Comparison of ENCODE assay signal across 11 mouse cellular contexts in genomic region chr3:101611813-101612491, GRCm38 (mm10). TPM values are rescaled to one million over a fixed set of nuclear protein-coding genes. Genes with fewer than 3 reads are reported as not detected.
DNase-seq lines count a peak whose midpoint lies in the region; ATAC-seq and TF ChIP-seq lines count a peak whose summit lies in the region.
"Had no signal": no experiment of that assay in that cellular context is flagged by ENCODE, and none has a peak within 500 bp of the region (broad histone marks: within the 10 kb centered on the region; RNA-seq: fewer than 3 reads in every experiment).

No protein-coding gene starts in this region.

- H3K36me3 ChIP-seq in heart, embryonic 12.5 days: no peaks in the 10 kb centered on the region
- no peaks in the 10 kb centered on the region for H3K36me3 ChIP-seq in stomach, embryonic 14.5 days (ENCODE audit: control insufficient read depth, insufficient read depth, low read length)
- no peaks in the 10 kb centered on the region for H3K36me3 ChIP-seq in stomach, postnatal 0 days (ENCODE audit: control insufficient read depth, insufficient read depth, low read length)
- no peaks in the 10 kb centered on the region for H3K36me3 ChIP-seq in intestine, embryonic 16.5 days (ENCODE audit: control insufficient read depth, insufficient read depth, low read length)
- H3K36me3 ChIP-seq in stomach, embryonic 15.5 days: no peaks in the 10 kb centered on the region
- H3K36me3 ChIP-seq: liver, embryonic 12.5 days had no signal

- peak; percentile 33 for DNase-seq in heart, adult 11 months
- no peak for DNase-seq in stomach, postnatal 0 days (ENCODE audit: low spot score)
- no peak for DNase-seq in right cerebral cortex, postnatal 36 days (ENCODE audit: low spot score in 2 of 2)
- DNase-seq in left cerebral cortex, adult 11 months (ENCODE audit: low spot score): no peak
- DNase-seq: gastrocnemius, postnatal 36 days; thymus, adult 18-20 months had no signal

- no peak for ATAC-seq in heart, embryonic 12.5 days (ENCODE audit: insufficient number of reproducible peaks, low FRiP score)
- ATAC-seq in stomach, embryonic 14.5 days (ENCODE audit: insufficient number of reproducible peaks, insufficient read depth, low FRiP score, low read depth): peak; percentile 78; the same call in 1 of the 2 replicates
- no peak for ATAC-seq in stomach, postnatal 0 days (ENCODE audit: low FRiP score, low TSS enrichment)
- ATAC-seq in intestine, embryonic 16.5 days: peak; percentile 72
- peak; percentile 35; the same call in 1 of the 2 replicates for ATAC-seq in stomach, embryonic 15.5 days (ENCODE audit: insufficient read depth, low FRiP score, low read depth)
- ATAC-seq: liver, embryonic 12.5 days had no signal

- no peak overlapping the region for H3K27ac ChIP-seq in heart, embryonic 12.5 days (ENCODE audit: poor library complexity, severe bottlenecking)
- H3K27ac ChIP-seq in stomach, embryonic 14.5 days (ENCODE audit: low read length): peak overlapping the region; percentile 75
- no peak overlapping the region for H3K27ac ChIP-seq in stomach, postnatal 0 days (replicated peaks)
- H3K27ac ChIP-seq in intestine, embryonic 16.5 days (ENCODE audit: low read length): peak overlapping the region; percentile 11; the same call in 1 of the 2 replicates
- peak overlapping the region; percentile 4; the same call in 1 of the 2 replicates for H3K27ac ChIP-seq in stomach, embryonic 15.5 days
- H3K27ac ChIP-seq: liver, embryonic 12.5 days had no signal

- no peak overlapping the region for H3K4me3 ChIP-seq in heart, embryonic 12.5 days
- no peak overlapping the region for H3K4me3 ChIP-seq in stomach, embryonic 14.5 days (ENCODE audit: low read depth, low read length)
- H3K4me3 ChIP-seq in stomach, postnatal 0 days (ENCODE audit: low read depth, low read length): no peak overlapping the region
- H3K4me3 ChIP-seq in intestine, embryonic 16.5 days (ENCODE audit: low read length): no peak overlapping the region
- H3K4me3 ChIP-seq in stomach, embryonic 15.5 days (replicated peaks): no peak overlapping the region
- H3K4me3 ChIP-seq: liver, embryonic 12.5 days had no signal

- no peak for TF ChIP-seq CTCF in stomach, postnatal 0 days (IDR thresholded peaks at IDR 0.05; ENCODE audit: low read depth)

- H3K9ac ChIP-seq in heart, embryonic 12.5 days: no peak overlapping the region
- H3K9ac ChIP-seq in stomach, embryonic 14.5 days (replicated peaks; ENCODE audit: low read depth, low read length): no peak overlapping the region
- no peak overlapping the region for H3K9ac ChIP-seq in stomach, postnatal 0 days (ENCODE audit: low read length)
- H3K9ac ChIP-seq in intestine, embryonic 16.5 days (ENCODE audit: low read depth, low read length): no peak overlapping the region
- no peak overlapping the region for H3K9ac ChIP-seq in stomach, embryonic 15.5 days
- H3K9ac ChIP-seq: liver, embryonic 12.5 days had no signal

- no peaks in the 10 kb centered on the region for H3K9me3 ChIP-seq in heart, embryonic 12.5 days (replicated peaks)
- H3K9me3 ChIP-seq in stomach, embryonic 14.5 days (ENCODE audit: control insufficient read depth, low read depth, low read length): no peaks in the 10 kb centered on the region
- no peaks in the 10 kb centered on the region for H3K9me3 ChIP-seq in stomach, postnatal 0 days (ENCODE audit: control insufficient read depth, low read length)
- no peaks in the 10 kb centered on the region for H3K9me3 ChIP-seq in intestine, embryonic 16.5 days (ENCODE audit: control insufficient read depth, low read length)
- H3K9me3 ChIP-seq in stomach, embryonic 15.5 days: no peaks in the 10 kb centered on the region
- H3K9me3 ChIP-seq: liver, embryonic 12.5 days had no signal

- 49% methylated on average over 10 of the region's 10 CpGs for WGBS in heart, embryonic 12.5 days
- WGBS in stomach, embryonic 14.5 days: 24% methylated on average over 10 of the region's 10 CpGs
- WGBS in stomach, postnatal 0 days: 38% methylated on average over 10 of the region's 10 CpGs
- 45% methylated on average over 10 of the region's 10 CpGs for WGBS in intestine, embryonic 16.5 days
- 31% methylated on average over 10 of the region's 10 CpGs for WGBS in stomach, embryonic 15.5 days

- no peaks in the 10 kb centered on the region for H3K27me3 ChIP-seq in heart, embryonic 12.5 days (replicated peaks)
- H3K27me3 ChIP-seq in stomach, embryonic 14.5 days (ENCODE audit: control insufficient read depth, insufficient read depth, low read length): no peaks in the 10 kb centered on the region
- H3K27me3 ChIP-seq in stomach, postnatal 0 days (ENCODE audit: control insufficient read depth, insufficient read depth, low read length): no peaks in the 10 kb centered on the region
- no peaks in the 10 kb centered on the region for H3K27me3 ChIP-seq in intestine, embryonic 16.5 days (replicated peaks; ENCODE audit: control insufficient read depth, insufficient read depth, low read length)
- H3K27me3 ChIP-seq in stomach, embryonic 15.5 days (replicated peaks): no peaks in the 10 kb centered on the region

- peaks cover 9% of the 10 kb centered on the region for H3K4me1 ChIP-seq in heart, embryonic 12.5 days (replicated peaks)
- H3K4me1 ChIP-seq in stomach, embryonic 14.5 days (ENCODE audit: control insufficient read depth, insufficient read depth, low read length): peaks cover 13% of the 10 kb centered on the region; the same call in 1 of the 2 replicates
- no peaks in the 10 kb centered on the region for H3K4me1 ChIP-seq in stomach, postnatal 0 days (replicated peaks; ENCODE audit: control insufficient read depth, insufficient read depth)
- H3K4me1 ChIP-seq in intestine, embryonic 16.5 days (ENCODE audit: control insufficient read depth, insufficient read depth, low read length): 0 out of 2 replicates have a peak, but pooled peaks cover 5% of the 10 kb centered on the region
- peaks cover 6% of the 10 kb centered on the region for H3K4me1 ChIP-seq in stomach, embryonic 15.5 days
- H3K4me1 ChIP-seq: liver, embryonic 12.5 days had no signal

- no peak for TF ChIP-seq EP300 in stomach, postnatal 0 days (optimal IDR thresholded peaks at IDR 0.05)

- no peak overlapping the region for H3K4me2 ChIP-seq in heart, embryonic 12.5 days
- H3K4me2 ChIP-seq in stomach, embryonic 14.5 days (replicated peaks; ENCODE audit: low read depth, low read length): no peak overlapping the region
- no peak overlapping the region for H3K4me2 ChIP-seq in stomach, postnatal 0 days (replicated peaks; ENCODE audit: low read depth)
- no peak overlapping the region for H3K4me2 ChIP-seq in intestine, embryonic 16.5 days (ENCODE audit: low read depth, low read length)
- no peak overlapping the region for H3K4me2 ChIP-seq in stomach, embryonic 15.5 days
- H3K4me2 ChIP-seq: liver, embryonic 12.5 days had no signal

RNA-seq across cellular contexts. Expression of gene Atp1a1, which starts 7.5 kb away (rescaled TPM):
- 277 and 294 TPM in 2 replicates for polyA plus RNA-seq in heart, embryonic 12.5 days (2016; fragmentation: Nextera tagmentation; extraction: Ambion mirVana)
- 167 and 190 TPM in 2 replicates for polyA plus RNA-seq in stomach, embryonic 14.5 days (2014; fragmentation: Nextera tagmentation; extraction: Ambion mirVana)
- polyA plus RNA-seq in stomach, postnatal 0 days (2015; fragmentation: Nextera tagmentation; extraction: Ambion mirVana): 132 and 138 TPM in 2 replicates
- polyA plus RNA-seq in intestine, embryonic 16.5 days (2015; fragmentation: Nextera tagmentation; extraction: Ambion mirVana): 262 and 319 TPM in 2 replicates
- polyA plus RNA-seq in stomach, embryonic 15.5 days (2015; fragmentation: Nextera tagmentation; extraction: Ambion mirVana): 142 and 173 TPM in 2 replicates

Comparison
In these comparisons a context has a peak if more than half of its experiments do, and no peak if none do; other contexts are left out.
1. ATAC-seq: peak in stomach, embryonic 14.5 days (single experiment), intestine, embryonic 16.5 days (single experiment) and stomach, embryonic 15.5 days (single experiment); none in heart, embryonic 12.5 days (single experiment) and stomach, postnatal 0 days (single experiment).
2. H3K27ac ChIP-seq: peak in stomach, embryonic 14.5 days (single experiment), intestine, embryonic 16.5 days (single experiment) and stomach, embryonic 15.5 days (single experiment); none in heart, embryonic 12.5 days (single experiment) and stomach, postnatal 0 days (single experiment).